Mouse (Mus musculus): Measurements from ENCODE around the gene Ap4e1. TPM values are rescaled to one million over a fixed set of nuclear protein-coding genes. Genes with fewer than 3 reads are reported as not detected.

The Ap4e1 gene
- polyA plus RNA-seq, 1 experiment from 2014 or later, result 5.5 TPM

DNA sequence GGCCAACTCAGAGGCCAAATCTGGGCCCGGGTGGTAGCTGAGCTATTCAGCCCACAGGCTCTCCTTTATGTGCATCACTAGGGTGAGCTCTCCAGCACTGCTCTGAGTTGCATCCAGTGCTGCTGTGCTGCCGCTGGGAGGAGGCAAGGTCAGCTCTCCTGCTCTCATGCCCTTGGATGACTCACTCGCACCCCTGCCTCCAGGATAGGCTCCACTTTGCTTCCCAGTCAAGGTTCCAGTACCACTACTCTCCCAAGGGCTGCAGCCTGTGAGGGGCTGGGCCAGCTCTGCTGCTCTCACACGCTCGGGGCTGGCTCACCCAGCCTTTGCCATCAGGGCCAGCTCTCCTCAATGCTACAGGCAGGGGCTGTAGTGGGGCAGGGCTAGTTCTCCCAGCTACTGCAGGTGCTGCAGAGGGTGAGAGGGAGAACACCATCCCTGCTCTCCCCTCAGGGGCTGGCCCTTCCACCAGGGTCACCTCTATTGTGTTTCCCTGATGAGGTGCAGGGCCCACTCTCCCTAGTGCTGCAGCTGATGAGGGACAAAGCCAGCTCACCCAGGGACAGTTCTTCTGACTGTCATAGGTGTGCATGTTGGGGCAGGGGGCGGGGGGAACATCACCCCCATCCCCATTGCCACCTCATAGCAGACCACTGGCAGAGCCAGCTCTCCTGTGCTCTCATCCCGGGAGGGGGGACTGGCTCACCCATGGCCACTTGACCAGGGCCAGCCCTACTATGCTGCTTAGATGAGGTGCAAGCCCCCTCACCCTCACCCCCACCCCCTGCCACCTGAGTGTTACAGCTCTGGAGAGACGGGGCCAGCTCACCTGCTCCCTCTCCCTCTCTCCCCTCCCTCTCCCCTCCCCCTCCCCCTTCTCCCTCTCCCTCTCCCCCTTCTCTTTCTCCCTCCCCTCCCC lies 7.9 kb upstream of the Ap4e1 start:
- H3K4me2 ChIP-seq (ENCODE audit: low read length), result no peak overlapping the region
- no peaks in the 10 kb centered on the region for H3K9me3 ChIP-seq (replicated peaks; ENCODE audit: control insufficient read depth, low read length)
- H3K4me3 ChIP-seq (ENCODE audit: low read depth, low read length), result no peak overlapping the region
- WGBS, result 71% methylated on average over 8 of the region's 8 CpGs
- ATAC-seq (no peak), DNase-seq (ENCODE audit: low spot score) (no peak)
- no peak overlapping the region for H3K27ac ChIP-seq (ENCODE audit: low read depth, low read length)
- no peak overlapping the region for H3K9ac ChIP-seq (ENCODE audit: low read length)
- no peaks in the 10 kb centered on the region for H3K36me3 ChIP-seq (ENCODE audit: control insufficient read depth, insufficient read depth, low read length)
- H3K4me1 ChIP-seq (ENCODE audit: control insufficient read depth, insufficient read depth, low read length), result no peaks in the 10 kb centered on the region
- no peaks in the 10 kb centered on the region for H3K27me3 ChIP-seq (replicated peaks; ENCODE audit: control insufficient read depth, insufficient read depth, low read length)

DNA sequence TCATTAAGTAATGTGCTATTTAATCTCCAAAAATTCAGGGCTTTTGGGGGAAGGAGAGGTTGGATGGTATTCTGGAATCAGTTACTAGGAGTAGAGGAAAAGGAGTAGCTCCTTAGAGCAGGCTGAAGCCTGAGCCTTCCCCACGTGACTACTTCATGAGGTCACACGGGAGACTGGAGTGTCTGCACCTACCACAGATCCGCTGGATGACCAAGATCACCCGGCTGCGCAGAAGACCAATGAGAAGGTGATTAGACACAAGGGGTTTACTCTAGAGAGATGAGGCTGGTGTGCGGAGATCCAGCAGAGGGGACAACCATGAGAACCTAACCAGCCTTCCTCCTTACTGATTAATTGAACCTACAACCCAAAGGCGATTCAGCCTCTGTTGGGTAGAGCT lies 4.5 kb upstream of the Ap4e1 start:
- Histone ChIP-seq H3K4me1 (ENCODE audit: control insufficient read depth, insufficient read depth, low read length) (no peaks in the 10 kb centered on the region), H3K4me2 (ENCODE audit: low read length) (no peak overlapping the region), H3K27me3 (replicated peaks; ENCODE audit: control insufficient read depth, insufficient read depth, low read length) (no peaks in the 10 kb centered on the region), H3K36me3 (ENCODE audit: control insufficient read depth, insufficient read depth, low read length) (no peaks in the 10 kb centered on the region), H3K27ac (ENCODE audit: low read depth, low read length) (no peak overlapping the region), H3K9me3 (replicated peaks; ENCODE audit: control insufficient read depth, low read length) (no peaks in the 10 kb centered on the region), H3K4me3 (ENCODE audit: low read depth, low read length) (no peak overlapping the region), H3K9ac (ENCODE audit: low read length) (no peak overlapping the region)
- ATAC-seq (no peak), DNase-seq (ENCODE audit: low spot score) (no peak)
- 87% methylated on average over 7 of the region's 7 CpGs for WGBS

DNA sequence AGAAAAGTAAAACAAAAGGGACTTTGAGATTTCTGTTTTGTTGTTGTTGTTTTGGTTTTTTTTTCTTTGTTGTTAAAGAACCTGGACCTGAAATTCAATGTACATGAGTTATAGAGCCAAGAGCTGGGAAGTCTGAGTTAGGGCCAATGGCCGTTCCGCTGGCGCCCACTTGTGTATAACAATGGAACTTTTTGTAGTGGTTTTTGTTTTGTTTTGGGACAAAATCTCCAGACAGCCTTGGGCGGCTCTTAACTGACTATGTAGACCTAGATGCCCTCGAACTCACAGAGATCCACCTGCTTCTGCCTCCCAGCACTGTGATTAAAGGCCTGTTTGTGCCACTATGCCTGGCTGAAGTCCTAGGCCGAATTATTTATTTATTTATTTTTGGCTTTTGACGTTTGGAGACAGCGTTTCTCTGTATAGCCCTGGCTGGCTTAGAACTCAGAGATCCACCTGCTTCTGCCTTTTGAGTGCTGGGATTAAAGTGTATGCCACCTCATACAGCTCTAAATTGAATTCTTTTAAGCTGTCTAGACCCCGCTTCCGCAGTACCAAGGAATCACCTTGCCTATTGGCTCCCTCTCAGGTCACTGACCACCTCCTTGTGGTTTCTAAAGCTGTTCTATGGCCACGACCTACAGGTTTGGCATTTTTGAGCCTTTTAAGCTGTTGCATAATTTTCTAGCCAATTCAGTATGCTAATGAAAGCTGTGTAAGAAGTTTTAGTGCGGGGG lies 1.7 kb upstream of the Ap4e1 start:
- peaks cover 5% of the 10 kb centered on the region for H3K36me3 ChIP-seq (ENCODE audit: control insufficient read depth, insufficient read depth, low read length)
- H3K4me2 ChIP-seq (ENCODE audit: low read length), result no peak overlapping the region
- peaks cover 4% of the 10 kb centered on the region; the same call in 1 of the 2 replicates for H3K4me1 ChIP-seq (ENCODE audit: control insufficient read depth, insufficient read depth, low read length)
- no peaks in the 10 kb centered on the region for H3K9me3 ChIP-seq (replicated peaks; ENCODE audit: control insufficient read depth, low read length)
- DNase-seq (ENCODE audit: low spot score), result peak; percentile 47
- no peaks in the 10 kb centered on the region for H3K27me3 ChIP-seq (replicated peaks; ENCODE audit: control insufficient read depth, insufficient read depth, low read length)
- no peak overlapping the region for H3K27ac ChIP-seq (ENCODE audit: low read depth, low read length)
- no peak overlapping the region; the same call in 1 of the 2 replicates for H3K9ac ChIP-seq (ENCODE audit: low read length)
- ATAC-seq, result no peak
- WGBS, result 44% methylated on average over 12 of the region's 12 CpGs
- H3K4me3 ChIP-seq (ENCODE audit: low read depth, low read length), result no peak overlapping the region

DNA sequence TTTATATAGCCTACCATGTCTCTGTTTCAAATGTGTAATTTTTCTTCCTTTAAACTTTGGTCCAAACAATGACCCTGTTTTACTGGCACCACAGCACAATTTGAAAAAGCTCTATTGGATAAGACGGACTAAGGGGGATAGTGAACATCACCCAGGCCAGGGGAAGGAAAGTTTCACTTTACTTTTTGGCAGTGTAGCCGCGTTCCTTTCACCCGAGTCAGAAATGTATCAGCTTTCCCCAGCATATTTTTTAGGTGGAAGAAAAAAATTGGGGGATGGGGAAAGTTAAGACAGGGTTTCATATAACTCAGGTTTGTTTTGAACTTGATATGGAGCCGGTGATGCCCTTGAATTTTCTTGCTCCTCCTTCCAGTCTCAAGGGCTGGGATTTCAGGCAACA lies 1.0 kb upstream of the Ap4e1 start:
- Histone ChIP-seq H3K27me3 (replicated peaks; ENCODE audit: control insufficient read depth, insufficient read depth, low read length) (no peaks in the 10 kb centered on the region), H3K4me1 (ENCODE audit: control insufficient read depth, insufficient read depth, low read length) (peaks cover 4% of the 10 kb centered on the region; the same call in 1 of the 2 replicates), H3K9me3 (replicated peaks; ENCODE audit: control insufficient read depth, low read length) (no peaks in the 10 kb centered on the region), H3K9ac (ENCODE audit: low read length) (no peak overlapping the region), H3K27ac (ENCODE audit: low read depth, low read length) (no peak overlapping the region), H3K4me3 (ENCODE audit: low read depth, low read length) (no peak overlapping the region), H3K36me3 (ENCODE audit: control insufficient read depth, insufficient read depth, low read length) (peaks cover 12% of the 10 kb centered on the region), H3K4me2 (ENCODE audit: low read length) (no peak overlapping the region)
- no peak for ATAC-seq
- no peak for DNase-seq (ENCODE audit: low spot score)
- WGBS, result 87% methylated on average over 5 of the region's 5 CpGs

DNA sequence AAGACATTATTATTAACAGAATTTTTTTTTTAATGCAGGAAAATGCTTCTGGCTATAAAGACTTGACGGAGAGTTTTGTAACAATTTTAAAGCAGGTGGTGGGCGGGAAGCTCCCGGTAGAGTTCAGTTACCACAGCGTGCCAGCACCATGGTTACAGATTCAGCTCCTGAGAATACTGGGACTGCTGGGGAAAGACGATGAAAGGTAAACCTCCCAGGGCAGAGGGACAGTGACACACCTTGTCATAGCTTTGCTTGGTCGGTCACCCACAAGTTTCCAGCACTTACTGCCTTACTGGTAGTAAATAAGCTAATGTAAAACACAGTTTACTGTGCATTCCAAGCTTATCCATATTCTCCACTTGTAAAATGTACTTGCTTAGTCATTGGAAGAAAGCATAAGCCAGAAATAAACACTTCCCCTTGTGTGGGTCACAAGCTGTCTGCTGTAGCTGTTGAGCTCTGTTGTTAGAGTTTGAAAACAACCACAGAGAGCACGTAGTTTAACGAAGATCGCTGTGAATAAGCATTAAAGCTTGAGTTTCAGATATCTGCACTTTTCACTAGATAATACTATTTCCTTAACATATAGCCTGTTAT lies 26.6 kb downstream of the Ap4e1 start:
- Histone ChIP-seq H3K4me3 (ENCODE audit: low read depth, low read length) (no peak overlapping the region), H3K36me3 (ENCODE audit: control insufficient read depth, insufficient read depth, low read length) (peaks cover 50% of the 10 kb centered on the region), H3K27ac (ENCODE audit: low read depth, low read length) (no peak overlapping the region), H3K4me1 (ENCODE audit: control insufficient read depth, insufficient read depth, low read length) (no peaks in the 10 kb centered on the region), H3K4me2 (ENCODE audit: low read length) (no peak overlapping the region), H3K9me3 (replicated peaks; ENCODE audit: control insufficient read depth, low read length) (no peaks in the 10 kb centered on the region), H3K9ac (ENCODE audit: low read length) (no peak overlapping the region), H3K27me3 (replicated peaks; ENCODE audit: control insufficient read depth, insufficient read depth, low read length) (no peaks in the 10 kb centered on the region)
- no peak for ATAC-seq
- 96% methylated on average over 9 of the region's 9 CpGs for WGBS
- no peak for DNase-seq (ENCODE audit: low spot score)

DNA sequence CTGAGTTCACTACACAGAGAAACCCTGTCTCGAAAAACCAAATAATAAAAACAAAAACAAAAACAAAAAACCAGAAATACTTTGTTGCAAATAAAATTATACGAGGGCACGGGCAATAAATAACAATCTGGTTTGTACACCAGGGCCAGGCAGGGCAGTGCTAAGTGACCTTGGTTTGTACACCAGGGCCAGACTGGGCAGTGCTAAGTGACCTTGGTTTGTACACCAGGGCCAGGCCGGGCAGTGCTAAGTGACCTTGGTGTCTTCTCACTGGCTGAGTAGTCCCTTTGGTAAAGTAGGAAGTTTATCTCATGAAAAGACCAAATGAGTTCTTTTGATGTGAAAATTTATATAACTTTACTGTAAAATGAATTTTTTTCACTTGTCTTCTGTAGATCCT lies 28.8 kb downstream of the Ap4e1 start:
- 93% methylated on average over 4 of the region's 4 CpGs for WGBS
- Histone ChIP-seq H3K27me3 (replicated peaks; ENCODE audit: control insufficient read depth, insufficient read depth, low read length) (no peaks in the 10 kb centered on the region), H3K4me1 (ENCODE audit: control insufficient read depth, insufficient read depth, low read length) (no peaks in the 10 kb centered on the region), H3K4me3 (ENCODE audit: low read depth, low read length) (no peak overlapping the region), H3K9me3 (replicated peaks; ENCODE audit: control insufficient read depth, low read length) (no peaks in the 10 kb centered on the region), H3K4me2 (ENCODE audit: low read length) (no peak overlapping the region), H3K9ac (ENCODE audit: low read length) (no peak overlapping the region), H3K27ac (ENCODE audit: low read depth, low read length) (no peak overlapping the region), H3K36me3 (ENCODE audit: control insufficient read depth, insufficient read depth, low read length) (peaks cover 51% of the 10 kb centered on the region)
- DNase-seq (ENCODE audit: low spot score), result no peak
- no peak for ATAC-seq

DNA sequence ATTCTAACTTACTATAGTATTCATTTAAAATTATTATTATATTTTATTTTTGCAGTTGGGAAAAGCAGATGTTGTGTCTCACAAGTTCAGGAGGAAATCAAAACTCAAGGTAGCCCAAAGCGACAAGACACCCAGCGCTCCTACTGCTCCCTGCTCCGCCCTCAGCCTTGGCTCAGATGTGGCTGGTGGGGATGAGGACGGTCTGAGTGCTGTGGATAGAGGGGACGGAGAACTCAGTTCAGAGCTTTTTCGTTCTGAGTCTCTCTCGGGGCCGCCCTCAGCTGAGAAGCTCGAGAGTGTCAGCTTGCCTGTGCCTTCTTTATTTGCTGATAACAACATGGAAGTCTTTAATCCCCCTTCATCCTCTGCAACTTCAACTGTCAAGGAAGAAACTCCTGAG lies 53.0 kb downstream of the Ap4e1 start:
- WGBS, result 92% methylated on average over 9 of the region's 9 CpGs
- H3K4me3 ChIP-seq (ENCODE audit: low read depth, low read length), result no peak overlapping the region
- no peak overlapping the region for H3K4me2 ChIP-seq (ENCODE audit: low read length)
- no peaks in the 10 kb centered on the region for H3K4me1 ChIP-seq (ENCODE audit: control insufficient read depth, insufficient read depth, low read length)
- H3K27me3 ChIP-seq (replicated peaks; ENCODE audit: control insufficient read depth, insufficient read depth, low read length), result no peaks in the 10 kb centered on the region
- peaks cover 59% of the 10 kb centered on the region for H3K36me3 ChIP-seq (ENCODE audit: control insufficient read depth, insufficient read depth, low read length)
- ATAC-seq, result no peak
- no peak overlapping the region for H3K27ac ChIP-seq (ENCODE audit: low read depth, low read length)
- no peak for DNase-seq (ENCODE audit: low spot score)
- H3K9me3 ChIP-seq (replicated peaks; ENCODE audit: control insufficient read depth, low read length), result no peaks in the 10 kb centered on the region
- no peak overlapping the region for H3K9ac ChIP-seq (ENCODE audit: low read length)

DNA sequence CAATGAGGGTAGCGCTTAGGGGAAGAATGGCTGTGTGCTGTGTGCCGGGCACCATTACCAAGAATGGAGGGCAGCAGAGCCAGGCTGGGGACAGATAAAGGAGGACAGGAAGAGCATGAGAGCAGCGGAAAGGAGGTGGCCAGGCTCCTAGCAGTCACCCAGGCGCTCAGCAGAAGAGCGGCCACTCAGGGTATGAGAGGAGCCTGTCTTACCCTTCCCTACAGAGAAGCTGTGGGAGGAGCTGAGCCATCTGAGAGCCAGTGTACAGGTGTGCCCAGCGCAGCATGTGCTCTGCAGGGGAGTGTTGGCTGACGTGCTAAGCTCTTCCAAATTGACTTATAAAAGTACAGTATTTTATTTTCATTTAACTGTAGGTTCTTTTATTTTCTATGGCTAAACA lies 60.3 kb downstream of the Ap4e1 start:
- ATAC-seq, result no peak
- Histone ChIP-seq H3K4me3 (ENCODE audit: low read depth, low read length) (no peak overlapping the region), H3K36me3 (ENCODE audit: control insufficient read depth, insufficient read depth, low read length) (peaks cover 18% of the 10 kb centered on the region), H3K4me1 (ENCODE audit: control insufficient read depth, insufficient read depth, low read length) (peaks cover 5% of the 10 kb centered on the region), H3K27ac (ENCODE audit: low read depth, low read length) (no peak overlapping the region), H3K9me3 (replicated peaks; ENCODE audit: control insufficient read depth, low read length) (no peaks in the 10 kb centered on the region), H3K4me2 (ENCODE audit: low read length) (no peak overlapping the region), H3K9ac (ENCODE audit: low read length) (no peak overlapping the region), H3K27me3 (replicated peaks; ENCODE audit: control insufficient read depth, insufficient read depth, low read length) (no peaks in the 10 kb centered on the region)
- DNase-seq (ENCODE audit: low spot score), result no peak
- 75% methylated on average over 7 of the region's 7 CpGs for WGBS

All from forebrain, embryonic 14.5 days (tissue).